Mouse (Mus musculus): ENCODE results near the gene C030005K15Rik. TPM values are rescaled to one million over a fixed set of nuclear protein-coding genes. Genes with fewer than 3 reads are reported as not detected.
A peak's percentile ranks its signal among the peaks of the same experiment; 100 is the strongest.

The C030005K15Rik gene
- polyA plus RNA-seq, 1 experiment from 2014 or later: not detected

GRCm38 (mm10) chr10:97715289-97715906 is 11.2 kb downstream of the C030005K15Rik start:
- Histone ChIP-seq H3K9me3 (ENCODE audit: control insufficient read depth, low read length) (no peaks in the 10 kb centered on the region), H3K27ac (ENCODE audit: low read depth, low read length) (no peak overlapping the region), H3K4me3 (ENCODE audit: low read depth, low read length) (no peak overlapping the region), H3K9ac (ENCODE audit: low read length) (no peak overlapping the region), H3K4me1 (ENCODE audit: control insufficient read depth, insufficient read depth, low read length) (no peaks in the 10 kb centered on the region), H3K36me3 (ENCODE audit: control insufficient read depth, insufficient read depth, low read length) (no peaks in the 10 kb centered on the region), H3K27me3 (ENCODE audit: control insufficient read depth, insufficient read depth, low read length) (no peaks in the 10 kb centered on the region), H3K4me2 (ENCODE audit: low read depth) (no peak overlapping the region)
- ATAC-seq (ENCODE audit: insufficient read depth, low FRiP score, low TSS enrichment) (no peak), DNase-seq (ENCODE audit: low spot score) (no peak)
- 85% methylated on average over 3 of the region's 3 CpGs for WGBS

- Histone ChIP-seq H3K9ac (ENCODE audit: low read length) (no peak overlapping the region), H3K9me3 (ENCODE audit: control insufficient read depth, low read length) (no peaks in the 10 kb centered on the region), H3K36me3 (ENCODE audit: control insufficient read depth, insufficient read depth, low read length) (no peaks in the 10 kb centered on the region), H3K4me2 (ENCODE audit: low read depth) (no peak overlapping the region), H3K27me3 (ENCODE audit: control insufficient read depth, insufficient read depth, low read length) (no peaks in the 10 kb centered on the region), H3K27ac (ENCODE audit: low read depth, low read length) (no peak overlapping the region), H3K4me1 (ENCODE audit: control insufficient read depth, insufficient read depth, low read length) (no peaks in the 10 kb centered on the region), H3K4me3 (ENCODE audit: low read depth, low read length) (no peak overlapping the region)
- DNase-seq (ENCODE audit: low spot score) (no peak), ATAC-seq (ENCODE audit: insufficient read depth, low FRiP score, low TSS enrichment) (no peak)
- WGBS: 70% methylated on average over 4 of the region's 4 CpGs
Observed at GRCm38 (mm10) chr10:97714584-97714983, 12.0 kb downstream of the C030005K15Rik start.

- no peak overlapping the region for H3K9ac ChIP-seq (ENCODE audit: low read length)
- no peaks in the 10 kb centered on the region for H3K4me1 ChIP-seq (ENCODE audit: control insufficient read depth, insufficient read depth, low read length)
- H3K4me2 ChIP-seq (ENCODE audit: low read depth): no peak overlapping the region
- H3K4me3 ChIP-seq (ENCODE audit: low read depth, low read length): no peak overlapping the region
- H3K36me3 ChIP-seq (ENCODE audit: control insufficient read depth, insufficient read depth, low read length): no peaks in the 10 kb centered on the region
- H3K27ac ChIP-seq (ENCODE audit: low read depth, low read length): no peak overlapping the region
- ATAC-seq (ENCODE audit: insufficient read depth, low FRiP score, low TSS enrichment) (no peak), DNase-seq (ENCODE audit: low spot score) (peak; percentile 49)
- no peaks in the 10 kb centered on the region for H3K9me3 ChIP-seq (ENCODE audit: control insufficient read depth, low read length)
- 4% methylated on average over 5 of the region's 5 CpGs for WGBS
- no peaks in the 10 kb centered on the region for H3K27me3 ChIP-seq (ENCODE audit: control insufficient read depth, insufficient read depth, low read length)
Observed at GRCm38 (mm10) chr10:97712687-97713086, 13.9 kb downstream of the C030005K15Rik start.

GRCm38 (mm10) chr10:97704562-97704961 is 22.0 kb downstream of the C030005K15Rik start:
- no peak overlapping the region for H3K9ac ChIP-seq (ENCODE audit: low read length)
- no peaks in the 10 kb centered on the region for H3K27me3 ChIP-seq (ENCODE audit: control insufficient read depth, insufficient read depth, low read length)
- H3K9me3 ChIP-seq (ENCODE audit: control insufficient read depth, low read length): no peaks in the 10 kb centered on the region
- WGBS: 59% methylated on average over 1 of the region's 1 CpGs
- H3K36me3 ChIP-seq (ENCODE audit: control insufficient read depth, insufficient read depth, low read length): no peaks in the 10 kb centered on the region
- DNase-seq (ENCODE audit: low spot score) (peak; percentile 69), ATAC-seq (ENCODE audit: insufficient read depth, low FRiP score, low TSS enrichment) (no peak; the same call in 1 of the 2 replicates)
- H3K4me2 ChIP-seq (ENCODE audit: low read depth): no peak overlapping the region
- no peak overlapping the region for H3K4me3 ChIP-seq (ENCODE audit: low read depth, low read length)
- H3K27ac ChIP-seq (ENCODE audit: low read depth, low read length): no peak overlapping the region
- no peaks in the 10 kb centered on the region for H3K4me1 ChIP-seq (ENCODE audit: control insufficient read depth, insufficient read depth, low read length)

- Histone ChIP-seq H3K27me3 (ENCODE audit: control insufficient read depth, insufficient read depth, low read length) (no peaks in the 10 kb centered on the region), H3K9me3 (ENCODE audit: control insufficient read depth, low read length) (no peaks in the 10 kb centered on the region), H3K9ac (ENCODE audit: low read length) (no peak overlapping the region), H3K4me1 (ENCODE audit: control insufficient read depth, insufficient read depth, low read length) (no peaks in the 10 kb centered on the region), H3K36me3 (ENCODE audit: control insufficient read depth, insufficient read depth, low read length) (no peaks in the 10 kb centered on the region), H3K27ac (ENCODE audit: low read depth, low read length) (no peak overlapping the region), H3K4me3 (ENCODE audit: low read depth, low read length) (no peak overlapping the region), H3K4me2 (ENCODE audit: low read depth) (no peak overlapping the region)
- no peak for ATAC-seq (ENCODE audit: insufficient read depth, low FRiP score, low TSS enrichment)
- no peak for DNase-seq (ENCODE audit: low spot score)
Observed at GRCm38 (mm10) chr10:97702321-97702720, 24.2 kb downstream of the C030005K15Rik start.

- WGBS: 92% methylated on average over 37 of the region's 37 CpGs
- Histone ChIP-seq H3K27me3 (ENCODE audit: control insufficient read depth, insufficient read depth, low read length) (no peaks in the 10 kb centered on the region), H3K36me3 (ENCODE audit: control insufficient read depth, insufficient read depth, low read length) (no peaks in the 10 kb centered on the region), H3K4me3 (ENCODE audit: low read depth, low read length) (no peak overlapping the region), H3K9ac (ENCODE audit: low read length) (no peak overlapping the region), H3K9me3 (ENCODE audit: control insufficient read depth, low read length) (no peaks in the 10 kb centered on the region), H3K4me2 (ENCODE audit: low read depth) (no peak overlapping the region), H3K4me1 (ENCODE audit: control insufficient read depth, insufficient read depth, low read length) (no peaks in the 10 kb centered on the region), H3K27ac (ENCODE audit: low read depth, low read length) (no peak overlapping the region)
- no peak for ATAC-seq (ENCODE audit: insufficient read depth, low FRiP score, low TSS enrichment)
- DNase-seq (ENCODE audit: low spot score): no peak
Observed at GRCm38 (mm10) chr10:97693398-97694135, 33.0 kb downstream of the C030005K15Rik start.

GRCm38 (mm10) chr10:97692913-97693312 is 33.6 kb downstream of the C030005K15Rik start, which contains the start of gene Ccer1:
Ccer1 (plus strand) TSS chr10:97693059.
- Histone ChIP-seq H3K27ac (ENCODE audit: low read depth, low read length) (no peak within 1 kb of the TSS), H3K4me3 (ENCODE audit: low read depth, low read length) (no peak within 1 kb of the TSS), H3K4me1 (ENCODE audit: control insufficient read depth, insufficient read depth, low read length) (no peaks in the 10 kb centered on the region), H3K9ac (ENCODE audit: low read length) (no peak within 1 kb of the TSS), H3K4me2 (ENCODE audit: low read depth) (no peak within 1 kb of the TSS), H3K27me3 (ENCODE audit: control insufficient read depth, insufficient read depth, low read length) (no peaks in the 10 kb centered on the region), H3K36me3 (ENCODE audit: control insufficient read depth, insufficient read depth, low read length) (no peaks in the 10 kb centered on the region), H3K9me3 (ENCODE audit: control insufficient read depth, low read length) (no peaks in the 10 kb centered on the region)
- ATAC-seq (ENCODE audit: insufficient read depth, low FRiP score, low TSS enrichment) (no peak), DNase-seq (ENCODE audit: low spot score) (no peak)
- 80% methylated on average over 20 of the region's 20 CpGs for WGBS

- Histone ChIP-seq H3K4me2 (ENCODE audit: low read depth) (no peak overlapping the region), H3K27ac (ENCODE audit: low read depth, low read length) (no peak overlapping the region), H3K4me3 (ENCODE audit: low read depth, low read length) (no peak overlapping the region), H3K9ac (ENCODE audit: low read length) (no peak overlapping the region), H3K27me3 (ENCODE audit: control insufficient read depth, insufficient read depth, low read length) (no peaks in the 10 kb centered on the region), H3K4me1 (ENCODE audit: control insufficient read depth, insufficient read depth, low read length) (no peaks in the 10 kb centered on the region), H3K36me3 (ENCODE audit: control insufficient read depth, insufficient read depth, low read length) (no peaks in the 10 kb centered on the region), H3K9me3 (ENCODE audit: control insufficient read depth, low read length) (no peaks in the 10 kb centered on the region)
- 84% methylated on average over 3 of the region's 3 CpGs for WGBS
- DNase-seq (ENCODE audit: low spot score): no peak
- ATAC-seq (ENCODE audit: insufficient read depth, low FRiP score, low TSS enrichment): no peak
Observed at GRCm38 (mm10) chr10:97689425-97689824, 37.1 kb downstream of the C030005K15Rik start.

GRCm38 (mm10) chr10:97687198-97687597 is 39.4 kb downstream of the C030005K15Rik start:
- Histone ChIP-seq H3K4me3 (ENCODE audit: low read depth, low read length) (no peak overlapping the region), H3K4me1 (ENCODE audit: control insufficient read depth, insufficient read depth, low read length) (no peaks in the 10 kb centered on the region), H3K27me3 (ENCODE audit: control insufficient read depth, insufficient read depth, low read length) (no peaks in the 10 kb centered on the region), H3K9me3 (ENCODE audit: control insufficient read depth, low read length) (no peaks in the 10 kb centered on the region), H3K9ac (ENCODE audit: low read length) (no peak overlapping the region), H3K4me2 (ENCODE audit: low read depth) (no peak overlapping the region), H3K36me3 (ENCODE audit: control insufficient read depth, insufficient read depth, low read length) (no peaks in the 10 kb centered on the region), H3K27ac (ENCODE audit: low read depth, low read length) (no peak overlapping the region)
- DNase-seq (ENCODE audit: low spot score) (no peak), ATAC-seq (ENCODE audit: insufficient read depth, low FRiP score, low TSS enrichment) (no peak)
- WGBS: 89% methylated on average over 1 of the region's 1 CpGs
